ENCODE assay signal across 8 mouse cellular contexts in genomic region chr3:51577816-51578749, GRCm38 (mm10). TPM values are rescaled to one million over a fixed set of nuclear protein-coding genes. Genes with fewer than 3 reads are reported as not detected.
DNase-seq lines count a peak whose midpoint lies in the region; ATAC-seq lines count a peak whose summit lies in the region.
"Had no signal": no experiment of that assay in that cellular context is flagged by ENCODE, and none has a peak within 500 bp of the region (broad histone marks: within the 10 kb centered on the region; RNA-seq: fewer than 3 reads in every experiment).

No protein-coding gene starts in this region.

- peak; percentile 61 for ATAC-seq in megakaryocyte progenitor cell, adult 5-6 weeks (replicated peaks; ENCODE audit: poor library complexity)

- intact Hi-C loops in left cerebral cortex, postnatal 4 days (cut with DNase I), result no loop called here

- DNase-seq in NIH3T3 (ENCODE audit: low read depth), result peak; percentile 66
- DNase-seq in adrenal gland, postnatal 36 days, result peak; percentile 77 to 78
- DNase-seq in kidney, adult 8-10 months, result peak; percentile 61 to 63
- no peak for DNase-seq in right cerebral cortex, postnatal 36 days (ENCODE audit: low spot score in 2 of 2)
- DNase-seq in left cerebral cortex, postnatal 4 days, result no peak
- DNase-seq in cerebellum, adult 9-11 months, result no peak
- DNase-seq: layer of hippocampus, postnatal 36 days had no signal

RNA-seq across cellular contexts. Expression of gene Setd7, which starts 17.4 kb away (rescaled TPM):
- 10 to 100 TPM; 50.6 to 52.8 TPM for total RNA-seq in adrenal gland, postnatal 36 days (2021)
- total RNA-seq in megakaryocyte progenitor cell, adult 5-6 weeks (2015), result 38.2 and 38.9 TPM in 2 replicates
- 25.8 and 30.2 TPM in 2 replicates for total RNA-seq in megakaryocyte progenitor cell, adult 5-6 weeks (2017)
- total RNA-seq in left cerebral cortex, postnatal 4 days (2021), result 10 to 100 TPM; 38.2 to 41.1 TPM

Comparison
In these comparisons a context has a peak if more than half of its experiments do, and no peak if none do; other contexts are left out.
1. DNase-seq: peak in NIH3T3 (single experiment), adrenal gland, postnatal 36 days (2 of 2) and kidney, adult 8-10 months (2 of 2); none in right cerebral cortex, postnatal 36 days (0 of 2), left cerebral cortex, postnatal 4 days (single experiment) and cerebellum, adult 9-11 months (single experiment).